Comparison of ENCODE assay signal across 29 mouse cellular contexts in the genomic region with DNA sequence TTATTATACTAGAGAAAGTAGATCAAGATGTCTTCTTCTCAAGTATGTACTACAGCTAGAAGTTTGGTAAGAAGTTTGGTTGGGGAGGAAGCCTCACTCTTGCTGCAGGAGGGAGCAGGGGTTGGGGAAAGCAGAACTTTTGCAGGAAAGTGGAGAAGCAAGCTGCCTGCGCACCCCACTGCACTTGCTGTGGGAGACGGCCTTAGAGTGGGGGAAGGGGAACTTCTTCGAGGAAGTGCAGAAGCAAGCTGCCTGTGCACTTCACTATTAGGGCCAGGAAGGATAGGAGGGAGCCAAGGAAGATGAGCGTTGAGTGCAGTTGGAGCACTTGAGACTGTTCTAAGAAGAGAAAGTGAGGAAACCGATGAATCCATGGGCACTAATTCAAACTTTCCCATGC. TPM values are rescaled to one million over a fixed set of nuclear protein-coding genes. Genes with fewer than 3 reads are reported as not detected.
A peak's percentile ranks its signal among the peaks of the same experiment; 100 is the strongest.
DNase-seq lines count a peak whose midpoint lies in the region; ATAC-seq and TF ChIP-seq lines count a peak whose summit lies in the region.
"Had no signal": no experiment of that assay in that cellular context is flagged by ENCODE, and none has a peak within 500 bp of the region (broad histone marks: within the 10 kb centered on the region; RNA-seq: fewer than 3 reads in every experiment).

No protein-coding gene starts in this region.

- H3K36me3 ChIP-seq in kidney, postnatal 0 days (ENCODE audit: insufficient read depth, low read length): peaks cover 10% of the 10 kb centered on the region
- no peaks in the 10 kb centered on the region; the same call in 1 of the 2 replicates for H3K36me3 ChIP-seq in kidney, adult 2 months (ENCODE audit: control insufficient read depth, insufficient read depth, low read length)
- H3K36me3 ChIP-seq in macrophage (ENCODE audit: inconsistent target): peaks cover 24% of the 10 kb centered on the region
- H3K36me3 ChIP-seq: intestine, embryonic 15.5 days had no signal

- H3K4me3 ChIP-seq in kidney, postnatal 0 days (replicated peaks; ENCODE audit: low read depth, low read length): no peak overlapping the region
- H3K4me3 ChIP-seq in kidney, adult 2 months (ENCODE audit: insufficient read depth, low read depth, low read length): no peak overlapping the region
- no peak overlapping the region for H3K4me3 ChIP-seq in macrophage (ENCODE audit: inconsistent target)
- H3K4me3 ChIP-seq: embryonic facial prominence, embryonic 10.5 days; forebrain, embryonic 10.5 days; hindbrain, embryonic 10.5 days; intestine, embryonic 15.5 days; limb, embryonic 15.5 days; neural tube, embryonic 12.5 days had no signal

- TF ChIP-seq CTCF in kidney, postnatal 0 days (IDR thresholded peaks at IDR 0.05; ENCODE audit: low read depth): no peak
- no peak for TF ChIP-seq CTCF in kidney, adult 2 months (conservative IDR thresholded peaks at IDR 0.05; ENCODE audit: insufficient read depth, insufficient read length, low read depth, low read length)

- WGBS in kidney, postnatal 0 days: 43% methylated on average over 5 of the region's 5 CpGs
- WGBS in kidney, adult 2 months: 65% methylated on average over 5 of the region's 5 CpGs
- WGBS in macrophage (ENCODE audit: missing documents): 13% methylated on average over 5 of the region's 5 CpGs

- H3K27ac ChIP-seq in kidney, postnatal 0 days: no peak overlapping the region
- no peak overlapping the region for H3K27ac ChIP-seq in kidney, adult 2 months (ENCODE audit: insufficient read depth, low read depth, low read length)
- peak overlapping the region; percentile 43 for H3K27ac ChIP-seq in macrophage
- H3K27ac ChIP-seq: embryonic facial prominence, embryonic 10.5 days; forebrain, embryonic 10.5 days; hindbrain, embryonic 10.5 days; intestine, embryonic 15.5 days; limb, embryonic 15.5 days; neural tube, embryonic 12.5 days had no signal

- H3K4me2 ChIP-seq in kidney, postnatal 0 days (ENCODE audit: low read length): no peak overlapping the region
- H3K4me2 ChIP-seq: intestine, embryonic 15.5 days; limb, embryonic 15.5 days; neural tube, embryonic 12.5 days had no signal

- no peak overlapping the region for H3K9ac ChIP-seq in kidney, postnatal 0 days (ENCODE audit: low read depth, low read length)
- H3K9ac ChIP-seq: intestine, embryonic 15.5 days; limb, embryonic 15.5 days; neural tube, embryonic 12.5 days had no signal

- peak; percentile 7 for DNase-seq in kidney, postnatal 0 days (ENCODE audit: low spot score)
- no peak for DNase-seq in kidney, adult 2 months
- DNase-seq in spleen, postnatal 36 days (ENCODE audit: low spot score in 2 of 2): peak; percentile 38 to 47
- no peak for DNase-seq in spleen, postnatal 10 days (ENCODE audit: low spot score in 2 of 2)
- DNase-seq in left cerebral cortex, adult 8-10 months (ENCODE audit: low spot score in 2 of 2): no peak
- DNase-seq in T-cell, adult 2 months (ENCODE audit: low spot score): no peak
- no peak for DNase-seq in urinary bladder, postnatal 36 days (ENCODE audit: low spot score in 2 of 2)
- DNase-seq: adrenal gland, postnatal 10 days; cerebellum, adult 9-10 months; gastrocnemius, postnatal 14 days; kidney, adult 9 months; kidney, postnatal 36 days; left cerebral cortex, postnatal 4 days; lung, adult 18-20 months; lung, postnatal 4 days; midbrain, embryonic 14.5 days; right cerebral cortex, postnatal 14 days; thymus, postnatal 25 days had no signal

- ATAC-seq in kidney, postnatal 0 days (replicated peaks; ENCODE audit: low FRiP score, low read depth): no peak
- ATAC-seq: activated CD4-positive, CD25-positive, alpha-beta regulatory T cell, adult 4 months; forebrain, embryonic 16.5 days; hindbrain, embryonic 16.5 days; intestine, embryonic 15.5 days had no signal

- TF ChIP-seq POLR2A in kidney, adult 2 months (IDR thresholded peaks at IDR 0.05; ENCODE audit: low read depth, low read length): no peak

- no peaks in the 10 kb centered on the region for H3K27me3 ChIP-seq in kidney, postnatal 0 days (ENCODE audit: insufficient read depth, low read length)
- H3K27me3 ChIP-seq in kidney, adult 2 months (replicated peaks; ENCODE audit: control insufficient read depth, insufficient read depth, low read length): no peaks in the 10 kb centered on the region
- H3K27me3 ChIP-seq: intestine, embryonic 15.5 days; limb, embryonic 15.5 days; neural tube, embryonic 12.5 days had no signal

- H3K4me1 ChIP-seq in kidney, postnatal 0 days (replicated peaks; ENCODE audit: insufficient read depth, low read length): no peaks in the 10 kb centered on the region
- no peaks in the 10 kb centered on the region for H3K4me1 ChIP-seq in kidney, adult 2 months (ENCODE audit: control insufficient read depth, insufficient read depth, low read length)
- H3K4me1 ChIP-seq: embryonic facial prominence, embryonic 10.5 days; forebrain, embryonic 10.5 days; hindbrain, embryonic 10.5 days; intestine, embryonic 15.5 days; limb, embryonic 15.5 days; neural tube, embryonic 12.5 days had no signal

- H3K79me2 ChIP-seq in macrophage (ENCODE audit: inconsistent target): no peaks in the 10 kb centered on the region

- no peaks in the 10 kb centered on the region for H3K9me3 ChIP-seq in kidney, postnatal 0 days (replicated peaks; ENCODE audit: low read length)
- H3K9me3 ChIP-seq: embryonic facial prominence, embryonic 10.5 days; forebrain, embryonic 10.5 days; G1E; hindbrain, embryonic 10.5 days; intestine, embryonic 15.5 days; limb, embryonic 15.5 days; neural tube, embryonic 12.5 days had no signal

RNA-seq across cellular contexts. Expression of gene Dcps, which starts 7.5 kb away (rescaled TPM):
- 64.6 and 66.7 TPM in 2 replicates for polyA plus RNA-seq in kidney, postnatal 0 days (2015; fragmentation: Nextera tagmentation; extraction: Ambion mirVana)
- 36.2 and 41.1 TPM in 2 replicates for polyA plus RNA-seq in kidney, adult 2 months (2012; rRNA removed)
- total RNA-seq in macrophage (2018; cell fraction: chromatin; rRNA removed): 10 to 100 TPM in 8 of 26 experiments, 1 to 10 TPM in 18; 1.2 to 21.5 (median 6.3) TPM
- 10 to 100 TPM; 12.9 to 22.9 (median 16.9) TPM for total RNA-seq in macrophage (2018; cell fraction: cytosol; rRNA removed)
- 10 to 100 TPM in 4 of 26 experiments, 1 to 10 TPM in 22; 2.8 to 17.1 (median 7.0) TPM for total RNA-seq in macrophage (2018; cell fraction: nucleus; rRNA removed)
- 19.9 to 24.5 TPM (median 20.4 TPM) in 3 replicates for polyA plus RNA-seq in macrophage (2018)
- 10 to 100 TPM; 16.1 to 19.1 (median 16.4) TPM for total RNA-seq in left cerebral cortex, adult 8-10 months (2022)

RNA-seq across cellular contexts. Expression of gene Srpr, which starts 16.6 kb away (rescaled TPM):
- 130 and 139 TPM in 2 replicates for polyA plus RNA-seq in kidney, postnatal 0 days (2015; fragmentation: Nextera tagmentation; extraction: Ambion mirVana)
- polyA plus RNA-seq in kidney, adult 2 months (2012; rRNA removed): 84.9 and 85.9 TPM in 2 replicates
- 10 to 100 TPM; 26.6 to 66.1 (median 49.2) TPM for total RNA-seq in macrophage (2018; cell fraction: chromatin; rRNA removed)
- total RNA-seq in macrophage (2018; cell fraction: cytosol; rRNA removed): 100 to 1,000 TPM in 2 of 26 experiments, 10 to 100 TPM in 24; 71.1 to 105 (median 84.6) TPM
- total RNA-seq in macrophage (2018; cell fraction: nucleus; rRNA removed): 10 to 100 TPM; 38.1 to 90.6 (median 64.9) TPM
- 71.0 to 178 TPM (median 77.8 TPM) in 3 replicates for polyA plus RNA-seq in macrophage (2018)
- 10 to 100 TPM; 66.6 to 80.4 (median 72.1) TPM for total RNA-seq in left cerebral cortex, adult 8-10 months (2022)

RNA-seq across cellular contexts. Expression of gene Tirap, which starts 16.7 kb away (rescaled TPM):
- 7.4 and 10.2 TPM in 2 replicates for polyA plus RNA-seq in kidney, postnatal 0 days (2015; fragmentation: Nextera tagmentation; extraction: Ambion mirVana)
- polyA plus RNA-seq in kidney, adult 2 months (2012; rRNA removed): 8.1 and 11.2 TPM in 2 replicates
- total RNA-seq in macrophage (2018; cell fraction: chromatin; rRNA removed): 10 to 100 TPM in 12 of 26 experiments, 1 to 10 TPM in 14; 1.4 to 28.7 (median 9.6) TPM
- total RNA-seq in macrophage (2018; cell fraction: cytosol; rRNA removed): 10 to 100 TPM in 14 of 26 experiments, 1 to 10 TPM in 12; 5.7 to 15.0 (median 10.2) TPM
- 10 to 100 TPM in 13 of 26 experiments, 1 to 10 TPM in 13; 3.0 to 24.6 (median 10.8) TPM for total RNA-seq in macrophage (2018; cell fraction: nucleus; rRNA removed)
- 8.9 to 11.6 TPM (median 10.0 TPM) in 3 replicates for polyA plus RNA-seq in macrophage (2018)
- 1 to 10 TPM; 2.3 to 2.9 (median 2.6) TPM for total RNA-seq in left cerebral cortex, adult 8-10 months (2022)

RNA-seq across cellular contexts. Expression of gene Foxred1, which starts 27.5 kb away (rescaled TPM):
- polyA plus RNA-seq in kidney, postnatal 0 days (2015; fragmentation: Nextera tagmentation; extraction: Ambion mirVana): 36.8 and 40.9 TPM in 2 replicates
- polyA plus RNA-seq in kidney, adult 2 months (2012; rRNA removed): 37.0 and 39.1 TPM in 2 replicates
- total RNA-seq in macrophage (2018; cell fraction: chromatin; rRNA removed): 100 to 1,000 TPM in 8 of 26 experiments, 10 to 100 TPM in 18; 20.0 to 119 (median 69.3) TPM
- total RNA-seq in macrophage (2018; cell fraction: cytosol; rRNA removed): 10 to 100 TPM; 14.5 to 35.7 (median 22.1) TPM
- 10 to 100 TPM; 14.2 to 79.0 (median 48.1) TPM for total RNA-seq in macrophage (2018; cell fraction: nucleus; rRNA removed)
- polyA plus RNA-seq in macrophage (2018): 18.9 to 27.3 TPM (median 22.8 TPM) in 3 replicates
- 10 to 100 TPM; 37.0 to 40.0 (median 37.7) TPM for total RNA-seq in left cerebral cortex, adult 8-10 months (2022)

Comparison
In these comparisons a context has a peak if more than half of its experiments do, and no peak if none do; other contexts are left out.
1. DNase-seq: peak in kidney, postnatal 0 days (single experiment) and spleen, postnatal 36 days (2 of 2); none in kidney, adult 2 months (single experiment), spleen, postnatal 10 days (0 of 2), left cerebral cortex, adult 8-10 months (0 of 2), T-cell, adult 2 months (single experiment) and urinary bladder, postnatal 36 days (0 of 2).